Mouse (Mus musculus): ENCODE data around the gene Ppp2r2c.

DNA sequence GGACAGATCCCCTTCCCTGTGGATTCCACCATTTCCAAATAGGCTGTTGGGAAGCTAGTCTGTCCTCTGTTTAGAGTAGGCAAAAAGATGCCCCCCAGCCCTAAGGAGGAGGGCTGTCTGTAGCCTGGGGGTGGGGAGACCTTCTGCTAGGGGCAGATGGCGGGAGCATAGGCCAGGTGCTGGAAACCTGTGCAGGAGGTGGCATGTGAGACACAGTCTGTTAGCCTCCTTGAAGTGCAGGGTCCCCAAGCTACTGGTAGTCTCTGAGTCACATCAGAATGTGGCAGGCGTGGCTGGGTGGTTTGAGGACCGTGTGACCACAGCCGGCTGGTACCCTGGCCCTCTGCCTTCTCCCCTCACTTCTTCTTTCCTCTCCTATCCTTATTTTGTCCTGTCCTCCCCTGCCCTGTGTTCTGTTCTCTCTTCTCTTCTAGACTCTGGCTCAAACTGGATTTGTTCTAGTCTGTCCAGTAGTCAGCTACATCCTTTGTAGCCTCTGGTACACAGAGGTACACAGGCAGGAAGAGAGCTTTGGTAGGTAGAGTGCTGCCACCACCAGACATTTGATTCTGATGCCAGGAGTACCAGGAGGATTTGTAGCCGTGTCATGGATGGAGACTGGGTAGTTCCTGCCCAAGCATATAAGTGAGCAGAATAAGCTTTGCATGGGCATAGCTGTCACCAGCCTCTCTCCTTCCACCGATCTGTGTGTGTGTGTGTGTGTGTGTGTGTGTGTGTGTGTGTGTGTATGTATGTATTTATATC is 26.5 kb downstream of the Ppp2r2c start:
- TF ChIP-seq CTCF (IDR thresholded peaks at IDR 0.05; ENCODE audit: insufficient read depth, low read length) (no peak), POLR2A (IDR thresholded peaks at IDR 0.05; ENCODE audit: borderline replicate concordance, extremely low read depth, low read depth, low read length) (no peak)

Measured in lung, adult 2 months (tissue).